Comparison of ENCODE assay signal across 17 mouse cellular contexts in genomic region chr13:64405550-64405949, GRCm38 (mm10). TPM values are rescaled to one million over a fixed set of nuclear protein-coding genes. Genes with fewer than 3 reads are reported as not detected.
A peak's percentile ranks its signal among the peaks of the same experiment; 100 is the strongest.
DNase-seq lines count a peak whose midpoint lies in the region; ATAC-seq lines count a peak whose summit lies in the region.
"Had no signal": no experiment of that assay in that cellular context is flagged by ENCODE, and none has a peak within 500 bp of the region (broad histone marks: within the 10 kb centered on the region; RNA-seq: fewer than 3 reads in every experiment).

No protein-coding gene starts in this region.

- H3K4me2 ChIP-seq in heart, embryonic 12.5 days, result no peak overlapping the region
- H3K4me2 ChIP-seq: forebrain, embryonic 12.5 days; liver, embryonic 12.5 days; neural tube, embryonic 15.5 days had no signal

- H3K9me3 ChIP-seq in heart, embryonic 12.5 days (replicated peaks), result no peaks in the 10 kb centered on the region
- H3K9me3 ChIP-seq: forebrain, embryonic 12.5 days; liver, embryonic 12.5 days; midbrain, embryonic 10.5 days; neural tube, embryonic 15.5 days had no signal

- H3K4me3 ChIP-seq in heart, embryonic 12.5 days, result no peak overlapping the region
- H3K4me3 ChIP-seq: forebrain, embryonic 12.5 days; layer of hippocampus, adult 2 months; liver, embryonic 12.5 days; midbrain, embryonic 10.5 days; neural tube, embryonic 15.5 days had no signal

- no peak overlapping the region for H3K9ac ChIP-seq in heart, embryonic 12.5 days
- H3K9ac ChIP-seq: forebrain, embryonic 12.5 days; liver, embryonic 12.5 days; neural tube, embryonic 15.5 days had no signal

- intact Hi-C loops in left cerebral cortex, postnatal 14 days (cut with DNase I), result no loop called here

- no peaks in the 10 kb centered on the region for H3K27me3 ChIP-seq in heart, embryonic 12.5 days (replicated peaks)
- H3K27me3 ChIP-seq: forebrain, embryonic 12.5 days; liver, embryonic 12.5 days; neural tube, embryonic 15.5 days had no signal

- H3K27ac ChIP-seq in heart, embryonic 12.5 days (ENCODE audit: poor library complexity, severe bottlenecking), result 0 out of 2 replicates have a peak overlapping the region, but pooled peaks have one; percentile 49
- H3K27ac ChIP-seq: forebrain, embryonic 12.5 days; layer of hippocampus, adult 2 months; liver, embryonic 12.5 days; midbrain, embryonic 10.5 days; neural tube, embryonic 15.5 days; stomach, postnatal 0 days had no signal

- peaks cover 12% of the 10 kb centered on the region; the same call in 1 of the 2 replicates for H3K4me1 ChIP-seq in heart, embryonic 12.5 days (replicated peaks)
- H3K4me1 ChIP-seq: forebrain, embryonic 12.5 days; midbrain, embryonic 10.5 days; neural tube, embryonic 15.5 days had no signal

- no peaks in the 10 kb centered on the region for H3K36me3 ChIP-seq in heart, embryonic 12.5 days
- H3K36me3 ChIP-seq: forebrain, embryonic 12.5 days; liver, embryonic 12.5 days; midbrain, embryonic 10.5 days; neural tube, embryonic 15.5 days had no signal

- no peak for ATAC-seq in heart, embryonic 12.5 days (ENCODE audit: insufficient number of reproducible peaks, low FRiP score)
- ATAC-seq: activated CD4-positive, CD25-positive, alpha-beta regulatory T cell, adult 4 months; liver, embryonic 12.5 days had no signal

- 47% methylated on average over 6 of the region's 6 CpGs for WGBS in heart, embryonic 12.5 days

- peak; percentile 20 to 28 for DNase-seq in cerebellum, postnatal 14 days
- DNase-seq in cerebellum, adult 9-10 months, result no peak
- DNase-seq in heart, adult 9 months (ENCODE audit: low spot score in 2 of 2), result no peak
- DNase-seq in left cerebral cortex, postnatal 14 days (ENCODE audit: low spot score in 2 of 2), result peak; percentile 18 to 22
- DNase-seq in left cerebral cortex, adult 9 months (ENCODE audit: low spot score in 2 of 2), result no peak
- DNase-seq in right cerebral cortex, postnatal 4 days, result peak; percentile 35
- DNase-seq in right cerebral cortex, postnatal 36 days (ENCODE audit: low spot score in 2 of 2), result no peak
- DNase-seq: adrenal gland, postnatal 36 days; thymus, postnatal 36 days had no signal

RNA-seq across cellular contexts. Expression of gene Cdk20, which starts 26.6 kb away (rescaled TPM):
- 3.9 and 4.0 TPM in 2 replicates for polyA plus RNA-seq in heart, embryonic 12.5 days (2016; fragmentation: Nextera tagmentation; extraction: Ambion mirVana)
- total RNA-seq in left cerebral cortex, postnatal 14 days (2021), result 10 to 100 TPM; 10.3 to 11.9 TPM

RNA-seq across cellular contexts. Expression of gene Ctsl, which starts 34.9 kb away (rescaled TPM):
- 266 and 280 TPM in 2 replicates for polyA plus RNA-seq in heart, embryonic 12.5 days (2016; fragmentation: Nextera tagmentation; extraction: Ambion mirVana)
- total RNA-seq in left cerebral cortex, postnatal 14 days (2021), result 100 to 1,000 TPM; 179 to 186 TPM

Comparison
In these comparisons a context has a peak if more than half of its experiments do, and no peak if none do; other contexts are left out.
1. DNase-seq: peak in cerebellum, postnatal 14 days (2 of 2), left cerebral cortex, postnatal 14 days (2 of 2) and right cerebral cortex, postnatal 4 days (single experiment); none in cerebellum, adult 9-10 months (single experiment), heart, adult 9 months (0 of 2), left cerebral cortex, adult 9 months (0 of 2) and right cerebral cortex, postnatal 36 days (0 of 2).